Mouse (Mus musculus): ENCODE data around the gene Sprr1a. TPM values are rescaled to one million over a fixed set of nuclear protein-coding genes. Genes with fewer than 3 reads are reported as not detected.

Gene Sprr1a
- polyA plus RNA-seq, 1 experiment from 2014 or later: 0.74 TPM

Other genes with a start within 250 kb of the Sprr1a start
- not detected in 2 replicates for gene Sprr2a3, start 200.5 kb downstream of the Sprr1a start, polyA plus RNA-seq (2014; fragmentation: Nextera tagmentation; extraction: Ambion mirVana)
- not detected in 2 replicates for gene Sprr2b, start 169.3 kb downstream of the Sprr1a start, polyA plus RNA-seq (2014; fragmentation: Nextera tagmentation; extraction: Ambion mirVana)
- not detected in 2 replicates for gene Sprr2d, start 146.8 kb downstream of the Sprr1a start, polyA plus RNA-seq (2014; fragmentation: Nextera tagmentation; extraction: Ambion mirVana)
- not detected in 2 replicates for gene Sprr2e, start 133.8 kb downstream of the Sprr1a start, polyA plus RNA-seq (2014; fragmentation: Nextera tagmentation; extraction: Ambion mirVana)
- not detected in 2 replicates for gene Sprr2f, start 120.7 kb downstream of the Sprr1a start, polyA plus RNA-seq (2014; fragmentation: Nextera tagmentation; extraction: Ambion mirVana)
- gene Sprr2h, start 100.2 kb downstream of the Sprr1a start, polyA plus RNA-seq (2014; fragmentation: Nextera tagmentation; extraction: Ambion mirVana): not detected in 2 replicates
- gene Sprr2i, start 77.9 kb downstream of the Sprr1a start, polyA plus RNA-seq (2014; fragmentation: Nextera tagmentation; extraction: Ambion mirVana): not detected in 2 replicates
- not detected in 2 replicates for gene Sprr2j-ps, start 67.8 kb downstream of the Sprr1a start, polyA plus RNA-seq (2014; fragmentation: Nextera tagmentation; extraction: Ambion mirVana)
- 5.3 and 5.4 TPM in 2 replicates for gene Gm9774, start 56.5 kb downstream of the Sprr1a start, polyA plus RNA-seq (2014; fragmentation: Nextera tagmentation; extraction: Ambion mirVana)
- not detected in 2 replicates for gene Sprr2k, start 53.3 kb downstream of the Sprr1a start, polyA plus RNA-seq (2014; fragmentation: Nextera tagmentation; extraction: Ambion mirVana)
- not detected in 2 replicates for gene Sprr1b, start 47.1 kb downstream of the Sprr1a start, polyA plus RNA-seq (2014; fragmentation: Nextera tagmentation; extraction: Ambion mirVana)
- not detected in 2 replicates for gene Sprr3, start 27.2 kb downstream of the Sprr1a start, polyA plus RNA-seq (2014; fragmentation: Nextera tagmentation; extraction: Ambion mirVana)
- gene Sprr4, start 14.6 kb upstream of the Sprr1a start, polyA plus RNA-seq (2014; fragmentation: Nextera tagmentation; extraction: Ambion mirVana): not detected in 2 replicates
- not detected in 2 replicates for gene 2310046K23Rik, start 48.6 kb upstream of the Sprr1a start, polyA plus RNA-seq (2014; fragmentation: Nextera tagmentation; extraction: Ambion mirVana)
- gene Ivl, start 87.8 kb upstream of the Sprr1a start, polyA plus RNA-seq (2014; fragmentation: Nextera tagmentation; extraction: Ambion mirVana): not detected in 2 replicates
- not detected in 2 replicates for gene Smcp, start 103.1 kb upstream of the Sprr1a start, polyA plus RNA-seq (2014; fragmentation: Nextera tagmentation; extraction: Ambion mirVana)
- not detected in 2 replicates for gene 2210017I01Rik, start 121.6 kb upstream of the Sprr1a start, polyA plus RNA-seq (2014; fragmentation: Nextera tagmentation; extraction: Ambion mirVana)
- gene Lce6a, start 135.8 kb upstream of the Sprr1a start, polyA plus RNA-seq (2014; fragmentation: Nextera tagmentation; extraction: Ambion mirVana): not detected in 2 replicates
- gene Lce1a1, start 162.4 kb upstream of the Sprr1a start, polyA plus RNA-seq (2014; fragmentation: Nextera tagmentation; extraction: Ambion mirVana): not detected in 2 replicates
- not detected in 2 replicates for gene Lce1b, start 171.0 kb upstream of the Sprr1a start, polyA plus RNA-seq (2014; fragmentation: Nextera tagmentation; extraction: Ambion mirVana)
- not detected in 2 replicates for gene Lce1a2, start 184.4 kb upstream of the Sprr1a start, polyA plus RNA-seq (2014; fragmentation: Nextera tagmentation; extraction: Ambion mirVana)
- not detected in 2 replicates for gene Lce1c, start 193.4 kb upstream of the Sprr1a start, polyA plus RNA-seq (2014; fragmentation: Nextera tagmentation; extraction: Ambion mirVana)
- gene Lce1d, start 201.3 kb upstream of the Sprr1a start, polyA plus RNA-seq (2014; fragmentation: Nextera tagmentation; extraction: Ambion mirVana): not detected in 2 replicates
- gene Lce1e, start 223.2 kb upstream of the Sprr1a start, polyA plus RNA-seq (2014; fragmentation: Nextera tagmentation; extraction: Ambion mirVana): not detected in 2 replicates
- not detected in 2 replicates for gene Lce1f, start 234.5 kb upstream of the Sprr1a start, polyA plus RNA-seq (2014; fragmentation: Nextera tagmentation; extraction: Ambion mirVana)

Data from heart, embryonic 11.5 days (tissue).